Mouse (Mus musculus) activated CD4-positive, CD25-positive, alpha-beta regulatory T cell, adult 4 months (primary cell): ENCODE data around the gene Rimkla. TPM values are rescaled to one million over a fixed set of nuclear protein-coding genes. Genes with fewer than 3 reads are reported as not detected.

Experiments
- ATAC-seq: one replicate; pipeline ENCODE4 v1.8.0; 2017
- polyA plus RNA-seq, 2 experiments: library from polyadenylated mRNA; unstranded; fragments of 100-300 nt; shearing (Covaris generic); gene quantifications; one replicate each; pipeline ENCODE4 v1.2.1; 2017

The Rimkla gene
- polyA plus RNA-seq, 2 experiments from 2014 or later, result 0.14 to 0.19 TPM

- ATAC-seq, result no peak
These were observed 24.6 kb downstream of the Rimkla start for GRCm38 (mm10) chr4:119467720-119468380.

- ATAC-seq, result no peak
These were observed 26.6 kb downstream of the Rimkla start for GRCm38 (mm10) chr4:119465841-119466240.

- ATAC-seq, result peak; percentile 100
These were observed 28.5 kb downstream of the Rimkla start for GRCm38 (mm10) chr4:119463756-119464419.

GRCm38 (mm10) chr4:119462858-119463755 lies 29.3 kb downstream of the Rimkla start:
- ATAC-seq, result no peak

- no peak for ATAC-seq
These were observed 30.0 kb downstream of the Rimkla start for GRCm38 (mm10) chr4:119462457-119462856.

- ATAC-seq, result no peak
These were observed 31.7 kb downstream of the Rimkla start for GRCm38 (mm10) chr4:119460728-119461141.

- no peak for ATAC-seq
These were observed 32.1 kb downstream of the Rimkla start for GRCm38 (mm10) chr4:119460296-119460695.

- ATAC-seq, result no peak
These were observed 38.9 kb downstream of the Rimkla start for GRCm38 (mm10) chr4:119453533-119453932.

- ATAC-seq, result no peak
These were observed 39.3 kb downstream of the Rimkla start for GRCm38 (mm10) chr4:119453128-119453527.

GRCm38 (mm10) chr4:119450436-119450835 lies 42.0 kb downstream of the Rimkla start:
- ATAC-seq, result no peak

- ATAC-seq, result no peak
These were observed 44.6 kb downstream of the Rimkla start for GRCm38 (mm10) chr4:119447786-119448185.

GRCm38 (mm10) chr4:119447261-119447660 lies 45.2 kb downstream of the Rimkla start:
- ATAC-seq, result no peak

- ATAC-seq, result no peak
These were observed 49.9 kb downstream of the Rimkla start for GRCm38 (mm10) chr4:119442539-119442938.

- ATAC-seq, result no peak
These were observed 50.6 kb downstream of the Rimkla start for GRCm38 (mm10) chr4:119441836-119442235.

GRCm38 (mm10) chr4:119437936-119438335 lies 54.5 kb downstream of the Rimkla start:
- no peak for ATAC-seq

GRCm38 (mm10) chr4:119430678-119431077 lies 61.8 kb downstream of the Rimkla start:
- peak; percentile 57 for ATAC-seq

GRCm38 (mm10) chr4:119427680-119428079 lies 64.7 kb downstream of the Rimkla start:
- no peak for ATAC-seq

- no peak for ATAC-seq
These were observed 66.8 kb downstream of the Rimkla start for GRCm38 (mm10) chr4:119425601-119426000.

- no peak for ATAC-seq
These were observed 67.4 kb downstream of the Rimkla start for GRCm38 (mm10) chr4:119425077-119425476.

GRCm38 (mm10) chr4:119422294-119422964 lies 70.0 kb downstream of the Rimkla start, which contains the start of the genes Ppcs and Zmynd12:
Gene Ppcs, minus strand, starts transcription at chr4:119422420.
Gene Zmynd12, plus strand, starts transcription at chr4:119422814.
- peak; percentile 92 for ATAC-seq

- peak; percentile 44 for ATAC-seq
These were observed 70.5 kb downstream of the Rimkla start for GRCm38 (mm10) chr4:119421921-119422293.

GRCm38 (mm10) chr4:119421191-119421590 lies 71.2 kb downstream of the Rimkla start:
- no peak for ATAC-seq

- no peak for ATAC-seq
These were observed 74.5 kb downstream of the Rimkla start for GRCm38 (mm10) chr4:119417894-119418293.
